ENCODE assay signal across 25 mouse cellular contexts in genomic region chr12:118784643-118785042, GRCm38 (mm10).
"Had no signal": no experiment of that assay in that cellular context is flagged by ENCODE, and none has a peak within 500 bp of the region (broad histone marks: within the 10 kb centered on the region; RNA-seq: fewer than 3 reads in every experiment).

No protein-coding gene starts in this region.

- H3K27me3 ChIP-seq: heart, embryonic 13.5 days; heart, embryonic 15.5 days; hindbrain, embryonic 13.5 days; hindbrain, embryonic 15.5 days; kidney, embryonic 15.5 days; limb, embryonic 13.5 days; limb, embryonic 15.5 days; liver, embryonic 12.5 days had no signal

- H3K9ac ChIP-seq: heart, embryonic 13.5 days; heart, embryonic 15.5 days; hindbrain, embryonic 13.5 days; hindbrain, embryonic 15.5 days; kidney, embryonic 15.5 days; limb, embryonic 13.5 days; limb, embryonic 15.5 days; liver, embryonic 12.5 days; liver, embryonic 14.5 days had no signal

- H3K4me2 ChIP-seq: heart, embryonic 11.5 days; heart, embryonic 13.5 days; heart, embryonic 15.5 days; hindbrain, embryonic 13.5 days; hindbrain, embryonic 15.5 days; kidney, embryonic 15.5 days; limb, embryonic 13.5 days; limb, embryonic 15.5 days; liver, embryonic 12.5 days had no signal

- H3K9me3 ChIP-seq: heart, embryonic 13.5 days; heart, embryonic 15.5 days; hindbrain, embryonic 13.5 days; hindbrain, embryonic 15.5 days; kidney, embryonic 15.5 days; limb, embryonic 13.5 days; limb, embryonic 15.5 days; liver, embryonic 12.5 days had no signal

- H3K27ac ChIP-seq: heart, adult 2 months; heart, embryonic 13.5 days; heart, embryonic 15.5 days; hindbrain, embryonic 13.5 days; hindbrain, embryonic 15.5 days; hindbrain, postnatal 0 days; kidney, embryonic 15.5 days; kidney, postnatal 0 days; limb, embryonic 13.5 days; limb, embryonic 15.5 days; liver, embryonic 12.5 days; liver, embryonic 14.5 days had no signal

- H3K4me1 ChIP-seq: heart, embryonic 13.5 days; heart, embryonic 15.5 days; hindbrain, embryonic 13.5 days; hindbrain, embryonic 15.5 days; kidney, embryonic 15.5 days; limb, embryonic 13.5 days; limb, embryonic 15.5 days; liver, embryonic 12.5 days had no signal

- DNase-seq: gastrocnemius, postnatal 25 days; heart, adult 2 months; heart, postnatal 14 days; heart, postnatal 36 days; kidney, adult 11 months; kidney, adult 2 months; kidney, adult 9 months; kidney, postnatal 14 days; kidney, postnatal 36 days; layer of hippocampus, adult 9-11 months; layer of hippocampus, postnatal 36 days; left cerebral cortex, postnatal 4 days had no signal

- H3K4me3 ChIP-seq: heart, adult 2 months; heart, embryonic 13.5 days; heart, embryonic 15.5 days; hindbrain, embryonic 13.5 days; hindbrain, embryonic 15.5 days; kidney, embryonic 15.5 days; limb, embryonic 13.5 days; limb, embryonic 15.5 days; liver, embryonic 12.5 days had no signal

- H3K36me3 ChIP-seq: heart, embryonic 13.5 days; heart, embryonic 15.5 days; hindbrain, embryonic 13.5 days; hindbrain, embryonic 15.5 days; kidney, embryonic 15.5 days; limb, embryonic 13.5 days; limb, embryonic 15.5 days; liver, embryonic 12.5 days had no signal

- ATAC-seq: hindbrain, postnatal 0 days; intestine, embryonic 16.5 days; liver, embryonic 12.5 days had no signal
